Mouse (Mus musculus) thymus, adult 2 months (tissue): ENCODE results near the gene Rpia. TPM values are rescaled to one million over a fixed set of nuclear protein-coding genes. Genes with fewer than 3 reads are reported as not detected.

Source experiments
- DNase-seq: peaks from one replicate; pipeline ENCODE4 v3.0.0; 2021
- H3K27ac ChIP-seq: fragments of 200-500 bp; 2 replicates; pipeline ENCODE4 v1.5.1; 2012; ENCODE audit warnings: low read length, control low read depth; ENCODE audit not compliant: control insufficient read depth, insufficient read depth
- H3K27me3 ChIP-seq: fragments of 200-500 bp; 2 replicates; pipeline ENCODE4 v1.6.1; 2012; ENCODE audit warnings: mild to moderate bottlenecking, low read length, moderate library complexity, mixed read lengths; ENCODE audit not compliant: control insufficient read depth, insufficient read depth
- H3K36me3 ChIP-seq: fragments of 200-500 bp; 2 replicates; pipeline ENCODE4 v1.6.1; 2012; ENCODE audit warnings: mild to moderate bottlenecking, low read length, moderate library complexity; ENCODE audit not compliant: control insufficient read depth, insufficient read depth
- H3K4me1 ChIP-seq: fragments of 200-500 bp; replicated peaks from 2 replicates; pipeline ENCODE4 v1.6.1; 2012; ENCODE audit warnings: low read length; ENCODE audit not compliant: control insufficient read depth, insufficient read depth
- H3K4me3 ChIP-seq: fragments of 200-500 bp; 2 replicates; pipeline ENCODE4 v1.5.1; 2012; ENCODE audit warnings: mild to moderate bottlenecking, low read length, control low read depth, moderate library complexity; ENCODE audit not compliant: control insufficient read depth, insufficient read depth
- CTCF ChIP-seq: fragments of 200-500 bp; IDR thresholded peaks from 2 replicates; pipeline ENCODE4 v1.5.1; 2012; ENCODE audit warnings: mild to moderate bottlenecking, control low read depth, low read length, moderate library complexity, borderline replicate concordance; ENCODE audit not compliant: control insufficient read depth, poor library complexity, insufficient read depth; ENCODE audit errors: extremely low read depth
- POLR2A ChIP-seq: fragments of 200-500 bp; IDR thresholded peaks from 2 replicates; pipeline ENCODE4 v1.6.1; 2012; ENCODE audit warnings: mild to moderate bottlenecking, low read length, control low read depth, moderate library complexity; ENCODE audit not compliant: control insufficient read depth, poor library complexity, insufficient read depth; ENCODE audit errors: extremely low read depth
- WGBS: fragments of 180-500 bp; shearing (Covaris S2); methylation state at CpG from one replicate; pipeline ENCODE4 v1.1.7; 2018; 5-methylcytosine and 5-hydroxymethylcytosine counted together
- polyA plus RNA-seq: library from polyadenylated mRNA; depleted of rRNA; stranded (reverse); fragments of >200 nt; gene quantifications from 2 replicates; pipeline ENCODE4 v1.2.3, GENCODE M21; 2012

Gene Rpia
- polyA plus RNA-seq, 1 experiment: 15.7 TPM

GRCm38 (mm10) chr6:70805820-70806513 lies 13.9 kb upstream of the Rpia start:
- Histone ChIP-seq H3K4me1 (peaks cover 8% of the 10 kb centered on the region; the same call in 1 of the 2 replicates), H3K36me3 (no peaks in the 10 kb centered on the region), H3K27ac (no peak overlapping the region), H3K4me3 (no peak overlapping the region), H3K27me3 (no peaks in the 10 kb centered on the region)
- WGBS: 28% methylated on average over 13 of the region's 13 CpGs
- DNase-seq: peak; percentile 63
- TF ChIP-seq CTCF (no peak), POLR2A (no peak)

- TF ChIP-seq CTCF (no peak), POLR2A (no peak)
- H3K36me3 ChIP-seq: no peaks in the 10 kb centered on the region
- no peak overlapping the region for H3K4me3 ChIP-seq
- WGBS: 9% methylated on average over 7 of the region's 7 CpGs
- no peak overlapping the region for H3K27ac ChIP-seq
- peak; percentile 68 for DNase-seq
- no peaks in the 10 kb centered on the region for H3K27me3 ChIP-seq
- H3K4me1 ChIP-seq: peaks cover 8% of the 10 kb centered on the region; the same call in 1 of the 2 replicates
Measured at GRCm38 (mm10) chr6:70805267-70805666, 13.2 kb upstream of the Rpia start.

- TF ChIP-seq CTCF (no peak), POLR2A (no peak)
- Histone ChIP-seq H3K36me3 (no peaks in the 10 kb centered on the region), H3K27me3 (no peaks in the 10 kb centered on the region), H3K27ac (no peak overlapping the region), H3K4me1 (peaks cover 8% of the 10 kb centered on the region; the same call in 1 of the 2 replicates), H3K4me3 (no peak overlapping the region)
- WGBS: 27% methylated on average over 3 of the region's 3 CpGs
- DNase-seq: no peak
Measured at GRCm38 (mm10) chr6:70804632-70805031, 12.6 kb upstream of the Rpia start.

- Histone ChIP-seq H3K27me3 (no peaks in the 10 kb centered on the region), H3K4me1 (peaks cover 6% of the 10 kb centered on the region), H3K27ac (no peak overlapping the region), H3K4me3 (no peak overlapping the region), H3K36me3 (no peaks in the 10 kb centered on the region)
- 12% methylated on average over 9 of the region's 9 CpGs for WGBS
- TF ChIP-seq POLR2A (no peak), CTCF (peak; percentile 67; the same call in 1 of the 2 replicates)
- DNase-seq: peak; percentile 77
Measured at GRCm38 (mm10) chr6:70797581-70798251, 5.7 kb upstream of the Rpia start.

- TF ChIP-seq POLR2A: no peak
- TF ChIP-seq CTCF: no peak
- no peaks in the 10 kb centered on the region for H3K36me3 ChIP-seq
- H3K27ac ChIP-seq: no peak overlapping the region
- WGBS: 86% methylated on average over 6 of the region's 6 CpGs
- DNase-seq: no peak
- no peaks in the 10 kb centered on the region for H3K27me3 ChIP-seq
- H3K4me3 ChIP-seq: no peak overlapping the region
- peaks cover 7% of the 10 kb centered on the region for H3K4me1 ChIP-seq
Measured at GRCm38 (mm10) chr6:70796940-70797339, 4.9 kb upstream of the Rpia start.

GRCm38 (mm10) chr6:70792644-70793043 lies 612 bp upstream of the Rpia start:
- no peak overlapping the region for H3K27ac ChIP-seq
- no peaks in the 10 kb centered on the region for H3K36me3 ChIP-seq
- peak overlapping the region; percentile 17; the same call in 1 of the 2 replicates for H3K4me3 ChIP-seq
- 11% methylated on average over 8 of the region's 8 CpGs for WGBS
- peaks cover 14% of the 10 kb centered on the region for H3K4me1 ChIP-seq
- no peak for DNase-seq
- no peaks in the 10 kb centered on the region for H3K27me3 ChIP-seq
- TF ChIP-seq CTCF (no peak), POLR2A (no peak)
